Mouse (Mus musculus) neural tube, embryonic 14.5 days (tissue): ENCODE results near the gene Anxa11. TPM values are rescaled to one million over a fixed set of nuclear protein-coding genes. Genes with fewer than 3 reads are reported as not detected.
"Not testable (repeated sequence)": the region's sequence is repeated elsewhere in the genome, so short reads cannot be mapped to it uniquely, and the experiment has no call there.

Experiments
- ATAC-seq: fragments of 200-750 bp; cut with Nextera tagmentation; 2 replicates; pipeline ENCODE4 v1.8.0; 2017; ENCODE audit warnings: low read depth, mild to moderate bottlenecking, moderate TSS enrichment, moderate library complexity
- H3K27ac ChIP-seq: fragments of 300-500 bp; sonication (generic); 2 replicates; pipeline ENCODE4 v1.5.1; 2014; ENCODE audit warnings: low read depth, mild to moderate bottlenecking, control low read depth, low read length, moderate library complexity, mixed read lengths
- H3K27me3 ChIP-seq: fragments of 300-500 bp; sonication (generic); 2 replicates; pipeline ENCODE4 v1.6.1; 2014; ENCODE audit warnings: low read length; ENCODE audit not compliant: control insufficient read depth, insufficient read depth
- H3K36me3 ChIP-seq: fragments of 300-500 bp; sonication (generic); 2 replicates; pipeline ENCODE4 v1.6.1; 2014; ENCODE audit warnings: low read length, mixed read lengths; ENCODE audit not compliant: control insufficient read depth, insufficient read depth
- H3K4me1 ChIP-seq: fragments of 300-500 bp; sonication (generic); 2 replicates; pipeline ENCODE4 v1.6.1; 2014; ENCODE audit warnings: low read length; ENCODE audit not compliant: control insufficient read depth, insufficient read depth
- H3K4me2 ChIP-seq: fragments of 300-500 bp; sonication (generic); 2 replicates; pipeline ENCODE4 v1.6.1; 2014; ENCODE audit warnings: mild to moderate bottlenecking, low read depth, low read length, control low read depth
- H3K4me3 ChIP-seq: fragments of 300-500 bp; sonication (generic); 2 replicates; pipeline ENCODE4 v1.5.1; 2014; ENCODE audit warnings: low read depth, low read length, control low read depth, mixed read lengths
- H3K9ac ChIP-seq: fragments of 300-500 bp; sonication (generic); replicated peaks from 2 replicates; pipeline ENCODE4 v1.6.1; 2014; ENCODE audit warnings: low read depth, mild to moderate bottlenecking, control low read depth, low read length, mixed read lengths
- H3K9me3 ChIP-seq: fragments of 300-500 bp; sonication (generic); 2 replicates; pipeline ENCODE4 v1.6.1; 2016; ENCODE audit warnings: low read length; ENCODE audit not compliant: control insufficient read depth
- WGBS: fragments of 180-500 bp; shearing (Covaris S2); extraction: QIAGEN DNeasy Blood & Tissue Kit; methylation state at CpG from one replicate; pipeline ENCODE4 v1.1.7; 2014; 5-methylcytosine and 5-hydroxymethylcytosine counted together
- microRNA-seq: library from miRNA; unstranded; fragments of <30 nt; microRNA quantifications from one replicate; pipeline ENCODE4, GENCODE M21; 2016
- polyA plus RNA-seq: library from polyadenylated mRNA; unstranded; fragments of >200 nt; fragmentation: Nextera tagmentation; extraction: Ambion mirVana; gene quantifications from 2 replicates; pipeline ENCODE4 v1.2.1, GENCODE M21; 2014

Anxa11 gene
- polyA plus RNA-seq, 1 experiment from 2014 or later = 0.91 TPM

- H3K27ac ChIP-seq, H3K4me2 ChIP-seq, H3K36me3 ChIP-seq, H3K27me3 ChIP-seq, H3K4me1 ChIP-seq, ATAC-seq, H3K4me3 ChIP-seq, H3K9ac ChIP-seq, H3K9me3 ChIP-seq: not testable (repeated sequence)
- WGBS = no CpG with 5 or more reads among the region's 5 CpGs
These were observed 63.3 kb downstream of the Anxa11 start for GRCm38 (mm10) chr14:25905243-25905642.

- not testable (repeated sequence) for H3K27ac ChIP-seq, H3K4me3 ChIP-seq, H3K9me3 ChIP-seq, H3K36me3 ChIP-seq, H3K27me3 ChIP-seq, H3K4me2 ChIP-seq, H3K9ac ChIP-seq, H3K4me1 ChIP-seq, ATAC-seq
- no CpG with 5 or more reads among the region's 9 CpGs for WGBS
These were observed 65.3 kb downstream of the Anxa11 start for GRCm38 (mm10) chr14:25907272-25907671.

GRCm38 (mm10) chr14:25908976-25909375 lies 67.0 kb downstream of the Anxa11 start:
- not testable (repeated sequence) for H3K9ac ChIP-seq, H3K4me1 ChIP-seq, H3K4me3 ChIP-seq, H3K4me2 ChIP-seq, H3K36me3 ChIP-seq, H3K27me3 ChIP-seq, H3K27ac ChIP-seq, H3K9me3 ChIP-seq, ATAC-seq
- no CpG with 5 or more reads among the region's 8 CpGs for WGBS

DNA sequence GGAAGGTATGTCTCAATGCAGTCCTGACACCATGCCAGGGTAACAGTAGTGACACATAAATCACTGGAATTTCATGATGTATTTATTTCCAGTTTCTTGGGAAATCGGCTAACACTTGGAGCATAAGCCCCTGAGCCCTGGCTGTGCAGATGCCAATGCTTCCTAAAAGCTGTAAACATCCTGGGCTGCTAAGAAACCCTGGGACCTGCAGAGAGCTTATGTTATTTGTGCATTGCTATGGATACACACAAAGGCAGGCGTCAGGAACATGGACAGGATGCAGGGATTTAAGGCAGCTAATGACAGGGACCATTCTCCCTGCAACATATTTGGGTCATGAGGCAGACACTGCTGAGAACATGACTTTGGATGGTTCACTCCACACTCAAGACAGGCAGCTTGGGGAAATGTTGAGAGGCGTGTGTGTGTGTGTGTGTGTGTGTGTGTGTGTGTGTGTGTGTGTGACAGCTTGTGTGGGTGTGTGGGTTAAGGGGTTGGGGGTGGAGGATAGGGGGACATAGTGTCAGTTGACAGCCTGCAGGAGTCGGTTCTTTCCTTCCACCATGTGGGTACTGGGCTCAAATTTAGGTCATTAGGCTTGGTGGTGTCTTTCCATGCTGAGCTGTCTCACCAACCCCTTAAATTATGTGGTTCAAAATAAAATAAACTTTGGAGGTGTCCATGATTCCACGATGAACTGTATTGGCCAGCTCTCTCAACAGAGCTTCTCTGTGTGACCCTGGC lies 76.6 kb downstream of the Anxa11 start:
- H3K27me3 ChIP-seq, H3K4me1 ChIP-seq, H3K4me3 ChIP-seq, H3K27ac ChIP-seq, H3K9ac ChIP-seq, H3K9me3 ChIP-seq, ATAC-seq, H3K4me2 ChIP-seq, H3K36me3 ChIP-seq: not testable (repeated sequence)
- no CpG with 5 or more reads among the region's 5 CpGs for WGBS

- H3K4me1 ChIP-seq, H3K4me3 ChIP-seq, H3K27ac ChIP-seq, H3K9me3 ChIP-seq, H3K36me3 ChIP-seq, H3K9ac ChIP-seq, H3K4me2 ChIP-seq, H3K27me3 ChIP-seq: not testable (repeated sequence)
- no CpG with 5 or more reads among the region's 44 CpGs for WGBS
- peak; percentile 94 for ATAC-seq
These were observed 85.0 kb downstream of the Anxa11 start for GRCm38 (mm10) chr14:25926814-25927561.

DNA sequence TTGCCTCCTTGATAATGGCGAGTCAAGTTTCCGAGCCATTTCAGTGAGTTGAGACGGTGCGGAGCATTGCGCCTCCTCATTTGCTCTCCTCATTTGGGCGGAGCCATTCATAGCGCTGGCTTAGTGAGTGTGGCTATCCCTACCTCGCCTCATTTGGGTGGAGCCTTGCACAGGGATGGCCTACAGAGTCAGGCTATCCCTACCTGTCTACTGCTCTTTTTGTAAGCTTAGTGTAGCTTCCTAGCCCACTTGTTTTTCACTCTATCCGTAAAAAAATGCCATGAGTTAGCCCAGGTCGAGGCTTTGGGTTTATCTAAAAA lies 85.6 kb downstream of the Anxa11 start, which contains the start of gene Tmem254a:
Gene Tmem254a (minus strand): TSS at position 111 of the 320 bp plus-strand sequence.
- not testable (repeated sequence) for H3K4me3 ChIP-seq, H3K27ac ChIP-seq, H3K27me3 ChIP-seq, H3K36me3 ChIP-seq, H3K9ac ChIP-seq, H3K4me2 ChIP-seq, H3K4me1 ChIP-seq, H3K9me3 ChIP-seq
- peak; percentile 91 for ATAC-seq
- WGBS = no CpG with 5 or more reads among the region's 10 CpGs

Small RNA genes within 50 kb of the gene (microRNA-seq; reads per million reads assigned to microRNA genes)
- gene Gm23701 = not detected

Other genes with a start within 250 kb of the Anxa11 start
- gene Ppif, start 148.0 kb upstream of the Anxa11 start, polyA plus RNA-seq = 38.2 and 41.2 TPM in 2 replicates
- gene Zcchc24, start 73.1 kb upstream of the Anxa11 start, polyA plus RNA-seq = 11.0 and 17.5 TPM in 2 replicates
- gene Plac9a, start 60.9 kb downstream of the Anxa11 start, polyA plus RNA-seq = not detected in 2 replicates
- 4.8 and 9.1 TPM in 2 replicates for gene Tmem254a, start 85.5 kb downstream of the Anxa11 start, polyA plus RNA-seq
- not detected in 2 replicates for gene Cphx1, start 96.1 kb downstream of the Anxa11 start, polyA plus RNA-seq
- 1.7 and 3.3 TPM in 2 replicates for gene Duxbl1, start 136.4 kb downstream of the Anxa11 start, polyA plus RNA-seq
- gene Gm9780, start 200.6 kb downstream of the Anxa11 start, polyA plus RNA-seq = 2.0 and 8.7 TPM in 2 replicates
- 17.4 and 22.3 TPM in 2 replicates for gene Tmem254c, start 225.2 kb downstream of the Anxa11 start, polyA plus RNA-seq
- not detected in 2 replicates for gene Cphx2, start 239.4 kb downstream of the Anxa11 start, polyA plus RNA-seq
- gene Cphx3, start 240.1 kb downstream of the Anxa11 start, polyA plus RNA-seq = not detected in 2 replicates